Mouse (Mus musculus) thymus, adult 2 months (tissue): ENCODE measurements around the gene Dock1. TPM values are rescaled to one million over a fixed set of nuclear protein-coding genes. Genes with fewer than 3 reads are reported as not detected.

Experiments
- DNase-seq: peaks from one replicate; pipeline ENCODE4 v3.0.0; 2021
- H3K27ac ChIP-seq: fragments of 200-500 bp; 2 replicates; pipeline ENCODE4 v1.5.1; 2012; ENCODE audit warnings: low read length, control low read depth; ENCODE audit not compliant: control insufficient read depth, insufficient read depth
- H3K27me3 ChIP-seq: fragments of 200-500 bp; 2 replicates; pipeline ENCODE4 v1.6.1; 2012; ENCODE audit warnings: mild to moderate bottlenecking, low read length, moderate library complexity, mixed read lengths; ENCODE audit not compliant: control insufficient read depth, insufficient read depth
- H3K36me3 ChIP-seq: fragments of 200-500 bp; 2 replicates; pipeline ENCODE4 v1.6.1; 2012; ENCODE audit warnings: mild to moderate bottlenecking, low read length, moderate library complexity; ENCODE audit not compliant: control insufficient read depth, insufficient read depth
- H3K4me1 ChIP-seq: fragments of 200-500 bp; replicated peaks from 2 replicates; pipeline ENCODE4 v1.6.1; 2012; ENCODE audit warnings: low read length; ENCODE audit not compliant: control insufficient read depth, insufficient read depth
- H3K4me3 ChIP-seq: fragments of 200-500 bp; 2 replicates; pipeline ENCODE4 v1.5.1; 2012; ENCODE audit warnings: mild to moderate bottlenecking, low read length, control low read depth, moderate library complexity; ENCODE audit not compliant: control insufficient read depth, insufficient read depth
- CTCF ChIP-seq: fragments of 200-500 bp; IDR thresholded peaks from 2 replicates; pipeline ENCODE4 v1.5.1; 2012; ENCODE audit warnings: mild to moderate bottlenecking, control low read depth, low read length, moderate library complexity, borderline replicate concordance; ENCODE audit not compliant: control insufficient read depth, poor library complexity, insufficient read depth; ENCODE audit errors: extremely low read depth
- POLR2A ChIP-seq: fragments of 200-500 bp; IDR thresholded peaks from 2 replicates; pipeline ENCODE4 v1.6.1; 2012; ENCODE audit warnings: mild to moderate bottlenecking, low read length, control low read depth, moderate library complexity; ENCODE audit not compliant: control insufficient read depth, poor library complexity, insufficient read depth; ENCODE audit errors: extremely low read depth
- WGBS: fragments of 180-500 bp; shearing (Covaris S2); methylation state at CpG from one replicate; pipeline ENCODE4 v1.1.7; 2018; 5-methylcytosine and 5-hydroxymethylcytosine counted together
- polyA plus RNA-seq: library from polyadenylated mRNA; depleted of rRNA; stranded (reverse); fragments of >200 nt; gene quantifications from 2 replicates; pipeline ENCODE4 v1.2.3, GENCODE M21; 2012

Dock1 gene
- polyA plus RNA-seq, 1 experiment: 3.2 TPM

- H3K27me3 ChIP-seq: no peaks in the 10 kb centered on the region
- H3K4me1 ChIP-seq: no peaks in the 10 kb centered on the region
- no peak for DNase-seq
- H3K27ac ChIP-seq: no peak overlapping the region
- no peaks in the 10 kb centered on the region for H3K36me3 ChIP-seq
- 22% methylated on average over 5 of the region's 5 CpGs for WGBS
- H3K4me3 ChIP-seq: no peak overlapping the region
- TF ChIP-seq POLR2A (no peak), CTCF (no peak)
Observed at GRCm38 (mm10) chr7:135063886-135064285, 393.4 kb downstream of the Dock1 start.

GRCm38 (mm10) chr7:135065301-135065700 is 394.8 kb downstream of the Dock1 start:
- Histone ChIP-seq H3K27me3 (no peaks in the 10 kb centered on the region), H3K36me3 (no peaks in the 10 kb centered on the region), H3K4me3 (no peak overlapping the region), H3K27ac (no peak overlapping the region), H3K4me1 (no peaks in the 10 kb centered on the region)
- TF ChIP-seq POLR2A: no peak
- TF ChIP-seq CTCF: no peak
- DNase-seq: no peak
- WGBS: 77% methylated on average over 5 of the region's 5 CpGs

GRCm38 (mm10) chr7:135068887-135069286 is 398.4 kb downstream of the Dock1 start:
- Histone ChIP-seq H3K36me3 (no peaks in the 10 kb centered on the region), H3K4me3 (no peak overlapping the region), H3K4me1 (no peaks in the 10 kb centered on the region), H3K27ac (no peak overlapping the region), H3K27me3 (no peaks in the 10 kb centered on the region)
- no peak for TF ChIP-seq CTCF
- TF ChIP-seq POLR2A: no peak
- no peak for DNase-seq
- 6% methylated on average over 3 of the region's 3 CpGs for WGBS

- DNase-seq: no peak
- 95% methylated on average over 6 of the region's 6 CpGs for WGBS
- H3K27ac ChIP-seq: no peak overlapping the region
Observed at GRCm38 (mm10) chr7:135076904-135077303, 406.4 kb downstream of the Dock1 start.

GRCm38 (mm10) chr7:135077340-135077739 is 406.9 kb downstream of the Dock1 start:
- WGBS: 89% methylated on average over 6 of the region's 6 CpGs
- no peak overlapping the region for H3K27ac ChIP-seq
- no peaks in the 10 kb centered on the region for H3K27me3 ChIP-seq
- TF ChIP-seq CTCF: no peak
- no peak for TF ChIP-seq POLR2A
- H3K4me1 ChIP-seq: no peaks in the 10 kb centered on the region
- no peak overlapping the region for H3K4me3 ChIP-seq
- no peaks in the 10 kb centered on the region for H3K36me3 ChIP-seq
- DNase-seq: no peak

More at GRCm38 (mm10) chr7:135076904-135077303, 406.4 kb downstream of the Dock1 start:
- Histone ChIP-seq H3K27me3 (no peaks in the 10 kb centered on the region), H3K36me3 (no peaks in the 10 kb centered on the region), H3K4me1 (no peaks in the 10 kb centered on the region), H3K4me3 (no peak overlapping the region)
- TF ChIP-seq CTCF: no peak
- no peak for TF ChIP-seq POLR2A

- Histone ChIP-seq H3K27ac (no peak overlapping the region), H3K4me1 (no peaks in the 10 kb centered on the region), H3K36me3 (no peaks in the 10 kb centered on the region), H3K4me3 (no peak overlapping the region), H3K27me3 (no peaks in the 10 kb centered on the region)
- DNase-seq: no peak
- WGBS: 91% methylated on average over 10 of the region's 10 CpGs
- TF ChIP-seq POLR2A: no peak
- no peak for TF ChIP-seq CTCF
Observed at GRCm38 (mm10) chr7:135077806-135078205, 407.4 kb downstream of the Dock1 start.

- no peak for TF ChIP-seq POLR2A
- no peak for TF ChIP-seq CTCF
- 96% methylated on average over 8 of the region's 8 CpGs for WGBS
Observed at GRCm38 (mm10) chr7:135083421-135083820, 413.0 kb downstream of the Dock1 start.

More at GRCm38 (mm10) chr7:135083421-135083820, 413.0 kb downstream of the Dock1 start:
- H3K27me3 ChIP-seq: no peaks in the 10 kb centered on the region
- H3K4me3 ChIP-seq: no peak overlapping the region
- H3K4me1 ChIP-seq: no peaks in the 10 kb centered on the region
- no peak for DNase-seq
- H3K36me3 ChIP-seq: no peaks in the 10 kb centered on the region
- H3K27ac ChIP-seq: no peak overlapping the region
